Mouse (Mus musculus): ENCODE data around the gene Il22ra2. TPM values are rescaled to one million over a fixed set of nuclear protein-coding genes. Genes with fewer than 3 reads are reported as not detected.

Il22ra2 gene
- polyA plus RNA-seq, 1 experiment from 2014 or later, result not detected

- H3K27me3 ChIP-seq (replicated peaks), result no peaks in the 10 kb centered on the region
- ATAC-seq (replicated peaks), result no peak
- no peak overlapping the region for H3K4me2 ChIP-seq
- H3K4me1 ChIP-seq, result no peaks in the 10 kb centered on the region
- no peak overlapping the region for H3K9ac ChIP-seq
- H3K27ac ChIP-seq, result no peak overlapping the region
- no peak overlapping the region for H3K4me3 ChIP-seq
- 64% methylated on average over 2 of the region's 2 CpGs for WGBS
- no peaks in the 10 kb centered on the region for H3K9me3 ChIP-seq
- no peaks in the 10 kb centered on the region for H3K36me3 ChIP-seq (replicated peaks)
Observed at GRCm38 (mm10) chr10:19611616-19612015, 10.2 kb upstream of the Il22ra2 start.

- WGBS, result 68% methylated on average over 7 of the region's 7 CpGs
- no peak for ATAC-seq (replicated peaks)
- no peaks in the 10 kb centered on the region for H3K9me3 ChIP-seq
- H3K27me3 ChIP-seq (replicated peaks), result no peaks in the 10 kb centered on the region
- H3K27ac ChIP-seq, result no peak overlapping the region
- no peaks in the 10 kb centered on the region for H3K4me1 ChIP-seq
- H3K36me3 ChIP-seq (replicated peaks), result no peaks in the 10 kb centered on the region
- no peak overlapping the region for H3K4me3 ChIP-seq
- no peak overlapping the region for H3K4me2 ChIP-seq
- H3K9ac ChIP-seq, result no peak overlapping the region
Observed at GRCm38 (mm10) chr10:19613111-19613753, 8.6 kb upstream of the Il22ra2 start.

- Histone ChIP-seq H3K27ac (no peak overlapping the region), H3K4me1 (no peaks in the 10 kb centered on the region), H3K4me2 (no peak overlapping the region), H3K9me3 (no peaks in the 10 kb centered on the region), H3K4me3 (no peak overlapping the region), H3K9ac (no peak overlapping the region), H3K36me3 (replicated peaks) (no peaks in the 10 kb centered on the region), H3K27me3 (replicated peaks) (no peaks in the 10 kb centered on the region)
- ATAC-seq (replicated peaks), result no peak
- 69% methylated on average over 5 of the region's 5 CpGs for WGBS
Observed at GRCm38 (mm10) chr10:19619736-19620135, 2.1 kb upstream of the Il22ra2 start.

GRCm38 (mm10) chr10:19624617-19625016, 2.8 kb downstream of the Il22ra2 start:
- H3K4me3 ChIP-seq, result no peak overlapping the region
- ATAC-seq (replicated peaks), result no peak
- H3K36me3 ChIP-seq (replicated peaks), result no peaks in the 10 kb centered on the region
- H3K4me1 ChIP-seq, result no peaks in the 10 kb centered on the region
- no peaks in the 10 kb centered on the region for H3K9me3 ChIP-seq
- no peak overlapping the region for H3K27ac ChIP-seq
- H3K27me3 ChIP-seq (replicated peaks), result no peaks in the 10 kb centered on the region
- H3K9ac ChIP-seq, result no peak overlapping the region
- H3K4me2 ChIP-seq, result no peak overlapping the region
- WGBS, result 98% methylated on average over 1 of the region's 1 CpGs

GRCm38 (mm10) chr10:19627342-19627741, 5.5 kb downstream of the Il22ra2 start:
- no peaks in the 10 kb centered on the region for H3K4me1 ChIP-seq
- H3K4me3 ChIP-seq, result no peak overlapping the region
- no peaks in the 10 kb centered on the region for H3K36me3 ChIP-seq (replicated peaks)
- ATAC-seq (replicated peaks), result no peak
- H3K4me2 ChIP-seq, result no peak overlapping the region
- no peaks in the 10 kb centered on the region for H3K27me3 ChIP-seq (replicated peaks)
- 93% methylated on average over 2 of the region's 2 CpGs for WGBS
- no peaks in the 10 kb centered on the region for H3K9me3 ChIP-seq
- H3K9ac ChIP-seq, result no peak overlapping the region
- no peak overlapping the region for H3K27ac ChIP-seq

GRCm38 (mm10) chr10:19627748-19628147, 6.0 kb downstream of the Il22ra2 start:
- WGBS, result 83% methylated on average over 4 of the region's 4 CpGs
- Histone ChIP-seq H3K27me3 (replicated peaks) (no peaks in the 10 kb centered on the region), H3K4me3 (no peak overlapping the region), H3K36me3 (replicated peaks) (no peaks in the 10 kb centered on the region), H3K4me1 (no peaks in the 10 kb centered on the region), H3K9ac (no peak overlapping the region), H3K4me2 (no peak overlapping the region), H3K27ac (no peak overlapping the region), H3K9me3 (no peaks in the 10 kb centered on the region)
- no peak for ATAC-seq (replicated peaks)

- Histone ChIP-seq H3K9me3 (no peaks in the 10 kb centered on the region), H3K9ac (no peak overlapping the region), H3K27me3 (replicated peaks) (no peaks in the 10 kb centered on the region), H3K4me3 (no peak overlapping the region), H3K4me1 (no peaks in the 10 kb centered on the region), H3K4me2 (no peak overlapping the region), H3K36me3 (replicated peaks) (no peaks in the 10 kb centered on the region), H3K27ac (no peak overlapping the region)
- 79% methylated on average over 13 of the region's 13 CpGs for WGBS
- no peak for ATAC-seq (replicated peaks)
Observed at GRCm38 (mm10) chr10:19631616-19632195, 9.9 kb downstream of the Il22ra2 start.

GRCm38 (mm10) chr10:19638851-19639250, 17.1 kb downstream of the Il22ra2 start:
- H3K4me2 ChIP-seq, result no peak overlapping the region
- no peak overlapping the region for H3K4me3 ChIP-seq
- H3K27me3 ChIP-seq (replicated peaks), result no peaks in the 10 kb centered on the region
- H3K9me3 ChIP-seq, result no peaks in the 10 kb centered on the region
- ATAC-seq (replicated peaks), result no peak
- no peaks in the 10 kb centered on the region for H3K4me1 ChIP-seq
- no peak overlapping the region for H3K27ac ChIP-seq
- WGBS, result 93% methylated on average over 5 of the region's 5 CpGs
- no peaks in the 10 kb centered on the region for H3K36me3 ChIP-seq (replicated peaks)
- no peak overlapping the region for H3K9ac ChIP-seq

GRCm38 (mm10) chr10:19639630-19640029, 17.8 kb downstream of the Il22ra2 start:
- 97% methylated on average over 1 of the region's 1 CpGs for WGBS
- Histone ChIP-seq H3K27ac (no peak overlapping the region), H3K9me3 (no peaks in the 10 kb centered on the region), H3K4me1 (no peaks in the 10 kb centered on the region), H3K9ac (no peak overlapping the region), H3K4me3 (no peak overlapping the region), H3K27me3 (replicated peaks) (no peaks in the 10 kb centered on the region), H3K4me2 (no peak overlapping the region), H3K36me3 (replicated peaks) (no peaks in the 10 kb centered on the region)
- no peak for ATAC-seq (replicated peaks)

- no peak overlapping the region for H3K9ac ChIP-seq
- 96% methylated on average over 2 of the region's 2 CpGs for WGBS
- no peaks in the 10 kb centered on the region for H3K4me1 ChIP-seq
- no peak overlapping the region for H3K4me2 ChIP-seq
- no peak overlapping the region for H3K27ac ChIP-seq
- no peak for ATAC-seq (replicated peaks)
- H3K27me3 ChIP-seq (replicated peaks), result no peaks in the 10 kb centered on the region
- no peak overlapping the region for H3K4me3 ChIP-seq
- H3K9me3 ChIP-seq, result no peaks in the 10 kb centered on the region
- no peaks in the 10 kb centered on the region for H3K36me3 ChIP-seq (replicated peaks)
Observed at GRCm38 (mm10) chr10:19645119-19645518, 23.3 kb downstream of the Il22ra2 start.

GRCm38 (mm10) chr10:19657426-19657825, 35.6 kb downstream of the Il22ra2 start:
- ATAC-seq (replicated peaks), result no peak
- Histone ChIP-seq H3K36me3 (replicated peaks) (no peaks in the 10 kb centered on the region), H3K9ac (no peak overlapping the region), H3K4me1 (no peaks in the 10 kb centered on the region), H3K4me2 (no peak overlapping the region), H3K4me3 (no peak overlapping the region), H3K27me3 (replicated peaks) (no peaks in the 10 kb centered on the region), H3K27ac (no peak overlapping the region), H3K9me3 (no peaks in the 10 kb centered on the region)
- WGBS, result 90% methylated on average over 9 of the region's 9 CpGs

GRCm38 (mm10) chr10:19659953-19660352, 38.2 kb downstream of the Il22ra2 start:
- Histone ChIP-seq H3K4me1 (no peaks in the 10 kb centered on the region), H3K9ac (no peak overlapping the region), H3K27me3 (replicated peaks) (no peaks in the 10 kb centered on the region), H3K4me2 (no peak overlapping the region), H3K36me3 (replicated peaks) (no peaks in the 10 kb centered on the region), H3K4me3 (no peak overlapping the region), H3K27ac (no peak overlapping the region), H3K9me3 (no peaks in the 10 kb centered on the region)
- ATAC-seq (replicated peaks), result no peak
- WGBS, result 92% methylated on average over 5 of the region's 5 CpGs

GRCm38 (mm10) chr10:19668973-19669372, 47.2 kb downstream of the Il22ra2 start:
- Histone ChIP-seq H3K36me3 (replicated peaks) (no peaks in the 10 kb centered on the region), H3K4me2 (no peak overlapping the region), H3K9me3 (no peaks in the 10 kb centered on the region), H3K27me3 (replicated peaks) (no peaks in the 10 kb centered on the region), H3K4me1 (no peaks in the 10 kb centered on the region), H3K9ac (no peak overlapping the region), H3K27ac (no peak overlapping the region), H3K4me3 (no peak overlapping the region)
- no peak for ATAC-seq (replicated peaks)
- 91% methylated on average over 5 of the region's 5 CpGs for WGBS
